In genomic region chrX:94408975-94409374, GRCm38 (mm10) we compare ENCODE assay signal across 25 mouse cellular contexts. TPM values are rescaled to one million over a fixed set of nuclear protein-coding genes. Genes with fewer than 3 reads are reported as not detected.
DNase-seq lines count a peak whose midpoint lies in the region; ATAC-seq lines count a peak whose summit lies in the region.
"Had no signal": no experiment of that assay in that cellular context is flagged by ENCODE, and none has a peak within 500 bp of the region (broad histone marks: within the 10 kb centered on the region; RNA-seq: fewer than 3 reads in every experiment).

No protein-coding gene starts in this region.

- no peaks in the 10 kb centered on the region for H3K36me3 ChIP-seq in kidney, embryonic 16.5 days (ENCODE audit: insufficient read depth, low read length)
- H3K36me3 ChIP-seq: forebrain, embryonic 10.5 days; heart, embryonic 10.5 days; hindbrain, embryonic 13.5 days; limb, embryonic 13.5 days had no signal

- ATAC-seq in CD4-positive, CD25-positive, alpha-beta regulatory T cell, adult 4 months: no peak
- ATAC-seq in kidney, embryonic 16.5 days (ENCODE audit: low FRiP score, low TSS enrichment): no peak
- ATAC-seq: forebrain, postnatal 0 days; midbrain, embryonic 16.5 days had no signal

- peak; percentile 1 for DNase-seq in CD4-positive, CD25-positive, alpha-beta regulatory T cell, adult 2 months (ENCODE audit: low read depth, low spot score)
- peak; percentile 21 for DNase-seq in kidney, adult 9 months
- no peak for DNase-seq in kidney, adult 18-20 months
- DNase-seq in naive thymus-derived CD4-positive, alpha-beta T cell, adult 2 months (ENCODE audit: low read depth): peak; percentile 3
- no peak for DNase-seq in left cerebral cortex, postnatal 4 days
- DNase-seq in left cerebral cortex, postnatal 14 days (ENCODE audit: low spot score in 2 of 2): no peak
- DNase-seq: cerebellum, adult 8-10 months; forebrain, postnatal 0 days; heart, postnatal 10 days; right cerebral cortex, postnatal 25 days; thymus, adult 18-20 months; thymus, postnatal 4 days had no signal

- no peak overlapping the region for H3K4me2 ChIP-seq in kidney, embryonic 16.5 days (replicated peaks; ENCODE audit: low read depth, low read length)
- H3K4me2 ChIP-seq: hindbrain, embryonic 13.5 days; limb, embryonic 13.5 days had no signal

- H3K9me3 ChIP-seq in kidney, embryonic 16.5 days (ENCODE audit: low read length): no peaks in the 10 kb centered on the region
- H3K9me3 ChIP-seq: forebrain, embryonic 10.5 days; heart, embryonic 10.5 days; hindbrain, embryonic 13.5 days; limb, embryonic 13.5 days had no signal

- intact Hi-C loops in left cerebral cortex, postnatal 4 days (cut with DNase I): no loop called here
- intact Hi-C loops in left cerebral cortex, postnatal 14 days (cut with DNase I): no loop called here

- H3K9ac ChIP-seq in kidney, embryonic 16.5 days (replicated peaks; ENCODE audit: low read length): no peak overlapping the region
- H3K9ac ChIP-seq: forebrain, postnatal 0 days; hindbrain, embryonic 13.5 days; limb, embryonic 13.5 days; liver, embryonic 14.5 days had no signal

- no peaks in the 10 kb centered on the region for H3K4me1 ChIP-seq in kidney, embryonic 16.5 days (ENCODE audit: insufficient read depth, low read length)
- H3K4me1 ChIP-seq: heart, embryonic 10.5 days; hindbrain, embryonic 13.5 days; limb, embryonic 13.5 days had no signal

- H3K4me3 ChIP-seq in kidney, embryonic 16.5 days (ENCODE audit: low read length): no peak overlapping the region
- H3K4me3 ChIP-seq: forebrain, embryonic 10.5 days; heart, embryonic 10.5 days; hindbrain, embryonic 13.5 days; limb, embryonic 13.5 days had no signal

- H3K27ac ChIP-seq in kidney, embryonic 16.5 days (ENCODE audit: low read length): 0 out of 2 replicates have a peak overlapping the region, but pooled peaks have one; percentile 24
- H3K27ac ChIP-seq: forebrain, embryonic 10.5 days; heart, embryonic 10.5 days; hindbrain, embryonic 13.5 days; limb, embryonic 13.5 days; liver, embryonic 14.5 days had no signal

- H3K27me3 ChIP-seq in kidney, embryonic 16.5 days (ENCODE audit: insufficient read depth, low read length): peaks cover 20% of the 10 kb centered on the region

- WGBS in kidney, embryonic 16.5 days: 42% methylated on average over 3 of the region's 3 CpGs

RNA-seq across cellular contexts. Expression of gene Apoo, which starts 42.1 kb away (rescaled TPM):
- polyA plus RNA-seq in CD4-positive, CD25-positive, alpha-beta regulatory T cell, adult 4 months (2017; shearing (Covaris generic)): 10 to 100 TPM; 11.2 to 14.2 TPM
- 91.7 and 105 TPM in 2 replicates for polyA plus RNA-seq in kidney, embryonic 16.5 days (2015; fragmentation: Nextera tagmentation; extraction: Ambion mirVana)
- total RNA-seq in left cerebral cortex, postnatal 4 days (2021): 10 to 100 TPM; 50.7 to 59.8 TPM
- 10 to 100 TPM; 69.2 to 86.3 TPM for total RNA-seq in left cerebral cortex, postnatal 14 days (2021)

RNA-seq across cellular contexts. Expression of gene Fam90a1b, which starts 42.4 kb away (rescaled TPM):
- polyA plus RNA-seq in CD4-positive, CD25-positive, alpha-beta regulatory T cell, adult 4 months (2017; shearing (Covaris generic)): not detected
- not detected in 2 replicates for polyA plus RNA-seq in kidney, embryonic 16.5 days (2015; fragmentation: Nextera tagmentation; extraction: Ambion mirVana)
- total RNA-seq in left cerebral cortex, postnatal 4 days (2021): under 1 TPM in 1 of 2 experiments, not detected in 1; 0.46 TPM
- under 1 TPM; 0.24 to 0.32 TPM for total RNA-seq in left cerebral cortex, postnatal 14 days (2021)
- total RNA-seq: gastrocnemius, adult 18-20 months; heart, postnatal 10 days; neutrophil, adult 5-6 weeks had no signal
- polyA plus RNA-seq: large intestine, adult 2 months; lung, embryonic 16.5 days; spleen, adult 2 months had no signal

Comparison
In these comparisons a context has a peak if more than half of its experiments do, and no peak if none do; other contexts are left out.
1. DNase-seq: peak in CD4-positive, CD25-positive, alpha-beta regulatory T cell, adult 2 months (single experiment), kidney, adult 9 months (single experiment) and naive thymus-derived CD4-positive, alpha-beta T cell, adult 2 months (single experiment); none in kidney, adult 18-20 months (single experiment), left cerebral cortex, postnatal 4 days (single experiment) and left cerebral cortex, postnatal 14 days (0 of 2).